Mouse (Mus musculus) heart, adult 2 months (tissue): ENCODE measurements at regions not wholly inside any gene's neighbourhood (a gene's known extent, or its start where the extent isn't known, plus 50 kb on each side); places are given as distances from the start of the nearest gene placed in this dataset.

Experiments
- CTCF ChIP-seq: fragments of 200-600 bp; IDR thresholded peaks from 2 replicates; pipeline ENCODE4 v1.8.1; 2022; ENCODE audit warnings: antibody characterized with exemption, mild to moderate bottlenecking, moderate library complexity
- POLR2A ChIP-seq: fragments of 200-500 bp; IDR thresholded peaks from 2 replicates; pipeline ENCODE4 v1.6.1; 2011; ENCODE audit warnings: mild to moderate bottlenecking, low read depth, low read length, control low read depth; ENCODE audit not compliant: insufficient read depth

DNA sequence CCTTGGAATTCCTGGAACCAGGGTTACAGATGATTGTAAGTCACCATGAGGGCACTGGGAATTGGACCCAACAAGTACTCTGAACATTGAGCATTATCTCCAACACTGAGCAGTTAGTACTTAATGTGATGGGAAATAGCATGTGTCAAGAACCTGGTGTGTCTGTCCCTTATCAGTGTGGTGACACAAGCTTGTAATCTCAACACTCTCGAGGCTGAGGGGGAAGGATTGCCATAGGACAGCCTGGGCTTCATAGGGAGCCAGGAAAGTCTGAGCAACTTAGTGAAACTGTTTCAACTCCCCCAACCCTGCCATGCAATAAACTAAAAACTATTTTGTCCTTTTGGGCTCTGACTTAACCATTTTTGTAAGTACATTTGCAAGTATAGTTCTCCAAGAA, 100.0 kb downstream of the Wdr20rt start:
- TF ChIP-seq POLR2A (no peak), CTCF (no peak)
